Mouse (Mus musculus): Measurements from ENCODE around the gene Poc1a.

Poc1a gene

GRCm38 (mm10) chr9:106365333-106365732 lies 84.5 kb downstream of the Poc1a start:
- in situ Hi-C loops (cut with MboI, MseI) = loop anchor here (5.0 kb wide), 2 partner anchors 62 to 83 kb away; partner anchors contain the start of genes Poc1a and Rpl29

GRCm38 (mm10) chr9:106366188-106366587 lies 85.3 kb downstream of the Poc1a start:
- in situ Hi-C loops (cut with MboI, MseI) = loop anchor here (5.0 kb wide), 2 partner anchors 61 to 84 kb away; partner anchors contain the start of genes Poc1a and Rpl29

- in situ Hi-C loops (cut with MboI, MseI) = loop anchor here (5.0 kb wide), 2 partner anchors 60 to 85 kb away; partner anchors contain the start of genes Poc1a and Rpl29
Measured at GRCm38 (mm10) chr9:106367001-106367400, 86.1 kb downstream of the Poc1a start.

- in situ Hi-C loops (cut with MboI, MseI) = loop anchor here (5.0 kb wide), 2 partner anchors 60 to 85 kb away; partner anchors contain the start of genes Poc1a and Rpl29
Measured at GRCm38 (mm10) chr9:106367592-106368111, 86.8 kb downstream of the Poc1a start.

- in situ Hi-C loops (cut with MboI, MseI) = loop anchor here (5.0 kb wide), 2 partner anchors 59 to 86 kb away; partner anchors contain the start of genes Poc1a and Rpl29
Measured at GRCm38 (mm10) chr9:106368112-106368717, 87.4 kb downstream of the Poc1a start, which contains the start of gene Dusp7. Gene Dusp7 (plus strand): TSS chr9:106368632.

- in situ Hi-C loops (cut with MboI, MseI) = loop anchor here (5.0 kb wide), 2 partner anchors 58 to 87 kb away; partner anchors contain the start of genes Poc1a and Rpl29
Measured at GRCm38 (mm10) chr9:106368831-106369501, 88.1 kb downstream of the Poc1a start.

GRCm38 (mm10) chr9:106369801-106370485 lies 89.1 kb downstream of the Poc1a start:
- in situ Hi-C loops (cut with MboI, MseI) = loop anchor here (5.0 kb wide), 2 partner anchors 57 to 88 kb away; partner anchors contain the start of genes Poc1a and Rpl29

- in situ Hi-C loops (cut with MboI, MseI) = no loop called here
Measured at GRCm38 (mm10) chr9:106370620-106371383, 89.9 kb downstream of the Poc1a start.

GRCm38 (mm10) chr9:106371384-106371671 lies 90.5 kb downstream of the Poc1a start:
- in situ Hi-C loops (cut with MboI, MseI) = no loop called here

GRCm38 (mm10) chr9:106371776-106372175 lies 90.9 kb downstream of the Poc1a start:
- in situ Hi-C loops (cut with MboI, MseI) = no loop called here

- in situ Hi-C loops (cut with MboI, MseI) = no loop called here
Measured at GRCm38 (mm10) chr9:106372431-106373412, 91.9 kb downstream of the Poc1a start.

GRCm38 (mm10) chr9:106373973-106374372 lies 93.1 kb downstream of the Poc1a start:
- in situ Hi-C loops (cut with MboI, MseI) = no loop called here

GRCm38 (mm10) chr9:106377247-106377646 lies 96.4 kb downstream of the Poc1a start:
- in situ Hi-C loops (cut with MboI, MseI) = no loop called here

GRCm38 (mm10) chr9:106378045-106378444 lies 97.2 kb downstream of the Poc1a start:
- in situ Hi-C loops (cut with MboI, MseI) = no loop called here

GRCm38 (mm10) chr9:106378753-106379152 lies 97.9 kb downstream of the Poc1a start:
- in situ Hi-C loops (cut with MboI, MseI) = no loop called here

- in situ Hi-C loops (cut with MboI, MseI) = no loop called here
Measured at GRCm38 (mm10) chr9:106386181-106386864, 105.5 kb downstream of the Poc1a start.

GRCm38 (mm10) chr9:106392828-106393527 lies 112.1 kb downstream of the Poc1a start:
- in situ Hi-C loops (cut with MboI, MseI) = no loop called here

- in situ Hi-C loops (cut with MboI, MseI) = no loop called here
Measured at GRCm38 (mm10) chr9:106393548-106393947, 112.7 kb downstream of the Poc1a start.
